Mouse (Mus musculus): ENCODE results near the gene Txnip.

- TF ChIP-seq CTCF (conservative IDR thresholded peaks at IDR 0.05; ENCODE audit: low read length): no peak
- TF ChIP-seq NANOG (IDR thresholded peaks at IDR 0.05; ENCODE audit: borderline replicate concordance, low read length): no peak
- TF ChIP-seq POU5F1 (IDR thresholded peaks at IDR 0.05; ENCODE audit: borderline replicate concordance, low read length): no peak
Measured at GRCm38 (mm10) chr3:96599411-96599810, 41.7 kb downstream of the Txnip start.
